ENCODE assay signal across 10 mouse cellular contexts in the genomic region with DNA sequence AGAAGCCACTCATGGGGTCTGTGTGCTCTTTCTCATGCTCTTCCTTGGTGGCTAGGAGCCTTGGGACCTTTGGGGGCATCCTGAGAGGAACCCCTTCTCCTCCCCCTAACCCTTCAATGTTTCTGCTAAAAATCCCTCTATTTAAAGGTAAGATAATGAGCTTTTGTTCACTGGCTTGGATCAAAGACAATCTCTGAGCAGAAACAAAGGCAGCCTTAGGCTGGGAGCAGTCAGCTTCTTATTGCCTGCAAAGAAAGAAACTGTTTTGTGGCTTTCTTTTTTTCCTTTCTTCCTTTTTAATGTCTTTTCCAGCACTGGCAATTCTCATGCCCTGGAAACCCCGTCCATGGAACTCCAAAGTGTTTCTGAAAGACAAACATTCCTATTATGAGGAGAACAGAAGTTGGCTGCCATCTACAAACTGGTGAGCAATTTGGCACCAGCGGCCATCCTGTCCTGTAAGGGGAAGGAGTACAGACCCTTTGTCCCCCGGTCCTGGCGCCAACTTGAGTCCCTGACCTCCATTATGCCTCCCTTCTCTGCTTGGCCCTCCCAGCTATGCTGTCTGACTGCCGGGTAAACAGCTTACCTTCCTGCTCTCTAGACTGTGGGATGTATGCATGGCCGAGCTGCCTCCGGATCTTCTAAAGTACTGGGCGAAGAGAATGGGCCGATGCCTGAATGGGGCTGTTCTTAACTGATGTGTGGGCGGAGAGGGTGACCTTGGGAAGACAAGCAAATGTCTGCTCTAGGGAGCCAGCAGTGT. TPM values are rescaled to one million over a fixed set of nuclear protein-coding genes. Genes with fewer than 3 reads are reported as not detected.
DNase-seq lines count a peak whose midpoint lies in the region; ATAC-seq lines count a peak whose summit lies in the region.
"Had no signal": no experiment of that assay in that cellular context is flagged by ENCODE, and none has a peak within 500 bp of the region (broad histone marks: within the 10 kb centered on the region; RNA-seq: fewer than 3 reads in every experiment).

No protein-coding gene starts in this region.

- H3K4me1 ChIP-seq in hindbrain, embryonic 14.5 days (replicated peaks; ENCODE audit: control insufficient read depth, insufficient read depth, low read length): peaks cover 14% of the 10 kb centered on the region

- no peak overlapping the region for H3K4me3 ChIP-seq in hindbrain, embryonic 14.5 days (replicated peaks; ENCODE audit: low read length)

- DNase-seq in frontal cortex, postnatal 25 days (ENCODE audit: low spot score in 2 of 2): no peak
- peak; percentile 56 for DNase-seq in embryo, embryonic 10 days (ENCODE audit: low spot score)
- DNase-seq in hindbrain, embryonic 14.5 days (ENCODE audit: low spot score): peak; percentile 52
- peak; percentile 17 to 50 for DNase-seq in lung, postnatal 4 days
- DNase-seq in testis, postnatal 10 days (ENCODE audit: low spot score): peak; percentile 50
- no peak for DNase-seq in natural killer cell, adult 2 months (ENCODE audit: low spot score in 2 of 2)
- no peak for DNase-seq in thymus, postnatal 14 days

- WGBS in hindbrain, embryonic 14.5 days: 20% methylated on average over 10 of the region's 10 CpGs

- no peak overlapping the region for H3K9ac ChIP-seq in hindbrain, embryonic 14.5 days

- H3K4me2 ChIP-seq in hindbrain, embryonic 14.5 days (replicated peaks): no peak overlapping the region

- H3K27me3 ChIP-seq in hindbrain, embryonic 14.5 days (ENCODE audit: control insufficient read depth, insufficient read depth, low read length): no peaks in the 10 kb centered on the region

- no peaks in the 10 kb centered on the region for H3K36me3 ChIP-seq in hindbrain, embryonic 14.5 days (replicated peaks; ENCODE audit: control insufficient read depth, insufficient read depth)

- H3K27ac ChIP-seq in hindbrain, embryonic 14.5 days: peak overlapping the region; percentile 72
- H3K27ac ChIP-seq: macrophage had no signal

- ATAC-seq in frontal cortex, adult (ENCODE audit: low TSS enrichment): peak; percentile 47; the same call in 1 of the 2 replicates
- ATAC-seq in hindbrain, embryonic 14.5 days (ENCODE audit: low FRiP score): peak; percentile 89

- H3K9me3 ChIP-seq in hindbrain, embryonic 14.5 days (ENCODE audit: control insufficient read depth, low read length): no peaks in the 10 kb centered on the region

RNA-seq across cellular contexts. Expression of a gene that starts 56.4 kb away (rescaled TPM):
- polyA plus RNA-seq in hindbrain, embryonic 14.5 days (2014; fragmentation: Nextera tagmentation; extraction: Ambion mirVana): not detected in 2 replicates
- polyA plus RNA-seq: heart, embryonic 16.5 days; macrophage had no signal

Comparison
In these comparisons a context has a peak if more than half of its experiments do, and no peak if none do; other contexts are left out.
1. DNase-seq: peak in embryo, embryonic 10 days (single experiment), hindbrain, embryonic 14.5 days (single experiment), lung, postnatal 4 days (2 of 2) and testis, postnatal 10 days (single experiment); none in frontal cortex, postnatal 25 days (0 of 2), natural killer cell, adult 2 months (0 of 2) and thymus, postnatal 14 days (single experiment).